Mouse (Mus musculus): ENCODE measurements around the gene Adarb2.

- TF ChIP-seq CTCF (IDR thresholded peaks at IDR 0.05) = no peak
- TF ChIP-seq EP300 (IDR thresholded peaks at IDR 0.05) = no peak
Observed at GRCm38 (mm10) chr13:8478731-8479130, 276.1 kb downstream of the Adarb2 start.

Measured in lung, postnatal 0 days (tissue).